Mouse (Mus musculus): ENCODE data around the gene Plekhh2. TPM values are rescaled to one million over a fixed set of nuclear protein-coding genes. Genes with fewer than 3 reads are reported as not detected.

Plekhh2 gene
- total and polyA plus RNA-seq, 3 experiments: 0.21 to 1.7 (median 1.1) TPM

- no peaks in the 10 kb centered on the region for H3K9me3 ChIP-seq (replicated peaks; ENCODE audit: low read length)
- TF ChIP-seq BHLHE40 (IDR thresholded peaks at IDR 0.05; ENCODE audit: low read depth, low read length) (no peak), MAX (IDR thresholded peaks at IDR 0.05; ENCODE audit: low read length) (no peak), ZNF384 (IDR thresholded peaks at IDR 0.05; ENCODE audit: low read depth, low read length) (no peak), ETS1 (conservative IDR thresholded peaks at IDR 0.05; ENCODE audit: low read depth, low read length) (no peak), ZMIZ1 (IDR thresholded peaks at IDR 0.05; ENCODE audit: low read depth, low read length) (no peak)
- no peak overlapping the region for H3K9ac ChIP-seq (ENCODE audit: insufficient read depth, low read depth)
- dilution Hi-C loops (cut with MboI; ENCODE audit: extremely low pct_ligation_motif_present, extremely low pct_unique_long_range_greater_than_20kb, low sequenced_read_pairs): no loop called here
- H3K27me3 ChIP-seq (replicated peaks): no peaks in the 10 kb centered on the region
- H3K36me3 ChIP-seq (replicated peaks in 1 of 2; ENCODE audit: control insufficient read depth in 1 of 2, insufficient read depth in 1 of 2, low read length in 1 of 2): peaks cover 7 to 28% of the 10 kb centered on the region in 2 experiments
- in situ Hi-C loops (cut with MboI; ENCODE audit: low pct_ligation_motif_present, low pct_unique_long_range_greater_than_20kb, low sequenced_read_pairs): no loop called here
- no peak overlapping the region for H3K27ac ChIP-seq (ENCODE audit: insufficient read depth, low read depth)
- no peak for DNase-seq (ENCODE audit: extremely low read depth)
- H3K4me1 ChIP-seq (ENCODE audit: control insufficient read depth in 1 of 2, insufficient read depth in 2 of 2): peaks cover 3 to 6% of the 10 kb centered on the region in 2 experiments; a peak in 3 of 4 replicates
- H3K4me2 ChIP-seq (ENCODE audit: insufficient read depth, low read depth, poor library complexity, severe bottlenecking): no peak overlapping the region
- no peaks in the 10 kb centered on the region for H3K79me2 ChIP-seq (replicated peaks; ENCODE audit: control insufficient read depth, extremely low read depth, insufficient read depth, poor library complexity, severe bottlenecking)
- H3K4me3 ChIP-seq (replicated peaks in 1 of 3; ENCODE audit: low read depth in 2 of 3, low read length in 2 of 3, poor library complexity in 1 of 3): no peak overlapping the region
Measured at GRCm38 (mm10) chr17:84647630-84648029, 135.9 kb downstream of the Plekhh2 start.

DNA sequence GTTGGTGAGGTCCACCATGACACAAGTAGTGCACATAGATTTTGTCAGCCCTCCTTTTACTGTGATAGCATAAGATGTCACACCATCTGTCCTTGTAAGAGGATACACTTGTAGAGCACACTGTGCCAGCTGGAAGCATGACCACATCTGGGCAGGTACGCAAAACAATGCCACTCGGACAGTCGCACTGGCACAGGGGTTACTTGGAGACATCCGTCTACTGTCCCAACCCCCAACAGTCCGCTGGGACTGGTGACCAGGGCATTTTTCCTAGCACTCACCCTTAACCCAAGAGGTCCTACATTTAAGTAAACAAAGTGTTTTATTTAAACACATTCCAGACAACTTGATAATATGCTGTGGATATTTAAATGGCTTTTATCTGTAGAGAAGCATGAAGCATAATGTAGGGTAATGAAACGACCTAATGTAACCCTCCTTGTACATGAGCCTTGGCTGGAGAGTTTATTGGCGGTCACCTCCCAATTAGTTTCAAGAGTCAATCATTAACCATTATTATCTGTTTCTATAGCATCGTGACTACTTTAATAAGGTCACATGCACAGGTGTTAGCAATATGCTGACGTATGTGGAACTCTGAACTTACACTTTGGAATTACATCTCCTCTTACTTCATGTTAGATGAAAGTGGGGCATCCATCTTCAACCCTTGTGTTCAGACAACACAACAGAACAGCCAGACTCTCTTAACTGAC, 138.8 kb downstream of the Plekhh2 start:
- DNase-seq (ENCODE audit: extremely low read depth): no peak
- Histone ChIP-seq H3K4me1 (ENCODE audit: control insufficient read depth in 1 of 2, insufficient read depth in 2 of 2) (peaks cover 0 to 3% of the 10 kb centered on the region in 2 experiments; a peak in 1 of 4 replicates), H3K4me3 (replicated peaks in 1 of 3; ENCODE audit: low read depth in 2 of 3, low read length in 2 of 3, poor library complexity in 1 of 3) (no peak overlapping the region), H3K9me3 (replicated peaks; ENCODE audit: low read length) (no peaks in the 10 kb centered on the region), H3K36me3 (replicated peaks in 1 of 2; ENCODE audit: control insufficient read depth in 1 of 2, insufficient read depth in 1 of 2, low read length in 1 of 2) (peaks cover 7 to 31% of the 10 kb centered on the region in 2 experiments), H3K9ac (ENCODE audit: insufficient read depth, low read depth) (no peak overlapping the region), H3K4me2 (ENCODE audit: insufficient read depth, low read depth, poor library complexity, severe bottlenecking) (no peak overlapping the region), H3K79me2 (replicated peaks; ENCODE audit: control insufficient read depth, extremely low read depth, insufficient read depth, poor library complexity, severe bottlenecking) (no peaks in the 10 kb centered on the region), H3K27me3 (replicated peaks) (no peaks in the 10 kb centered on the region), H3K27ac (ENCODE audit: insufficient read depth, low read depth) (no peak overlapping the region)
- in situ Hi-C loops (cut with MboI; ENCODE audit: low pct_ligation_motif_present, low pct_unique_long_range_greater_than_20kb, low sequenced_read_pairs) (no loop called here), dilution Hi-C loops (cut with MboI; ENCODE audit: extremely low pct_ligation_motif_present, extremely low pct_unique_long_range_greater_than_20kb, low sequenced_read_pairs) (no loop called here)
- TF ChIP-seq POLR2A (IDR thresholded peaks at IDR 0.05; ENCODE audit: low read depth, low read length) (no peak), MAZ (IDR thresholded peaks at IDR 0.05; ENCODE audit: low read depth, low read length) (no peak), EP300 (IDR thresholded peaks at IDR 0.05; ENCODE audit: low read length) (no peak), CTCF (conservative IDR thresholded peaks at IDR 0.05 in 1 of 2, IDR thresholded peaks at IDR 0.05 in 1 of 2; ENCODE audit: low read depth in 2 of 2, low read length in 2 of 2) (no peak), MAX (IDR thresholded peaks at IDR 0.05; ENCODE audit: low read length) (no peak), USF1 (IDR thresholded peaks at IDR 0.05; ENCODE audit: low read depth, low read length) (no peak), NELFE (IDR thresholded peaks at IDR 0.05; ENCODE audit: low read depth, low read length) (no peak), IRF4 (IDR thresholded peaks at IDR 0.05; ENCODE audit: low read depth, low read length) (no peak), E2F4 (IDR thresholded peaks at IDR 0.05; ENCODE audit: insufficient replicate concordance, low read depth, low read length) (no peak), JUND (conservative IDR thresholded peaks at IDR 0.05; ENCODE audit: low read depth, low read length) (no peak), ETS1 (conservative IDR thresholded peaks at IDR 0.05; ENCODE audit: low read depth, low read length) (no peak), UBTF (IDR thresholded peaks at IDR 0.05; ENCODE audit: low read depth, low read length) (no peak), SMC3 (IDR thresholded peaks at IDR 0.05; ENCODE audit: low read depth, low read length) (no peak), GABPA (IDR thresholded peaks at IDR 0.05; ENCODE audit: insufficient replicate concordance, low read depth, low read length) (no peak), BHLHE40 (IDR thresholded peaks at IDR 0.05; ENCODE audit: low read depth, low read length) (no peak)
